Mouse (Mus musculus): ENCODE results near the gene Celf5. TPM values are rescaled to one million over a fixed set of nuclear protein-coding genes. Genes with fewer than 3 reads are reported as not detected.

The Celf5 gene
- polyA plus RNA-seq, 1 experiment from 2014 or later: 0.77 TPM

DNA sequence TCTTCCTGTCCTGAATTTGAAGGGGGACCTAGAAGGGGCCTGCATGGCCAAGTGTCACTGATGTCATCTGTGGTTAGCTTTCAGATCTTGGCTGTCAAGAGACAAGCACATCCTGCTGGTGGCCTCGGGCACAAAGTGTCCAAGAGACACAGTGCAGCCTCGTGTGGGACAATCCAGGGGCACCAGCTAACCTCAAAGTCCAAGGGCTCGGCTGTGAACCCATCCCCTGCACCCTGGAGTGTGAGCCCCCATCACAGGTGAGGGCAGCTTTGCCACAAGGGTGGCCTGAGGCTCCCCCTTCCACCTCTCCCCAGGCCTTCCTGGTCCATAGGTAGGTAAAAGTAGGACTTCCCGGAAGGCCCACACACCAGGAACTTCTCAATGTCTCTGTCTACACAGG is 19.0 kb downstream of the Celf5 start:
- no peak overlapping the region for H3K4me3 ChIP-seq (ENCODE audit: low read depth, low read length)
- no peaks in the 10 kb centered on the region for H3K4me1 ChIP-seq (ENCODE audit: control insufficient read depth, insufficient read depth, low read length)
- WGBS: 64% methylated on average over 4 of the region's 4 CpGs
- DNase-seq (ENCODE audit: low spot score) (no peak), ATAC-seq (ENCODE audit: insufficient number of reproducible peaks, low FRiP score, low TSS enrichment, low read depth) (no peak)
- H3K9ac ChIP-seq (ENCODE audit: low read length): no peak overlapping the region
- no peaks in the 10 kb centered on the region for H3K36me3 ChIP-seq (ENCODE audit: control insufficient read depth, insufficient read depth, low read length)
- no peak overlapping the region for H3K4me2 ChIP-seq (ENCODE audit: low read depth, severe bottlenecking)
- peaks cover 82% of the 10 kb centered on the region for H3K27me3 ChIP-seq (ENCODE audit: control insufficient read depth, insufficient read depth, low read length)
- H3K27ac ChIP-seq (replicated peaks; ENCODE audit: low read depth, low read length): no peak overlapping the region
- H3K9me3 ChIP-seq (ENCODE audit: control insufficient read depth, low read length): no peaks in the 10 kb centered on the region

DNA sequence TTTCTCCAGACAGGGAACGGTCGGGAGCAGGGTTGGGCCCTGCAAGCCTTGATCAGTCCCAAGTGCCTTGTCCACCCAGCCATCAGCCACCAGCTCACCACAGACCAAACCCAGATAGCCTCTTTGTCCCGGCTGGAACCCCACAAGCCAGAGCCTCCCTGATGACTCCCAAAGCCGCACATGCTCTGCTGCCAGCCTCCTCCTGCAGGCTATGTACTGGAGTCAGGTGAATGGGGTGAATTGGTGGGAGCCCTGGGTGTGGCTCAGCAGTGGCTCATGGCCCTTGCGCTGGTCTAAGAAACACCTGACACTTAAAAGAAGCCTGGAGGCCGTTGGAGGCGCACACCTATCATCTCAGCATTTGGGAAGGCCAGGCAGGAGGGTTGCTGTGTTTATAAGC is 19.6 kb downstream of the Celf5 start:
- Histone ChIP-seq H3K4me1 (ENCODE audit: control insufficient read depth, insufficient read depth, low read length) (no peaks in the 10 kb centered on the region), H3K27ac (replicated peaks; ENCODE audit: low read depth, low read length) (no peak overlapping the region), H3K4me3 (ENCODE audit: low read depth, low read length) (no peak overlapping the region), H3K4me2 (ENCODE audit: low read depth, severe bottlenecking) (no peak overlapping the region), H3K9me3 (ENCODE audit: control insufficient read depth, low read length) (no peaks in the 10 kb centered on the region), H3K27me3 (ENCODE audit: control insufficient read depth, insufficient read depth, low read length) (peaks cover 87% of the 10 kb centered on the region), H3K9ac (ENCODE audit: low read length) (no peak overlapping the region), H3K36me3 (ENCODE audit: control insufficient read depth, insufficient read depth, low read length) (no peaks in the 10 kb centered on the region)
- ATAC-seq (ENCODE audit: insufficient number of reproducible peaks, low FRiP score, low TSS enrichment, low read depth) (no peak), DNase-seq (ENCODE audit: low spot score) (no peak)
- 73% methylated on average over 7 of the region's 7 CpGs for WGBS

DNA sequence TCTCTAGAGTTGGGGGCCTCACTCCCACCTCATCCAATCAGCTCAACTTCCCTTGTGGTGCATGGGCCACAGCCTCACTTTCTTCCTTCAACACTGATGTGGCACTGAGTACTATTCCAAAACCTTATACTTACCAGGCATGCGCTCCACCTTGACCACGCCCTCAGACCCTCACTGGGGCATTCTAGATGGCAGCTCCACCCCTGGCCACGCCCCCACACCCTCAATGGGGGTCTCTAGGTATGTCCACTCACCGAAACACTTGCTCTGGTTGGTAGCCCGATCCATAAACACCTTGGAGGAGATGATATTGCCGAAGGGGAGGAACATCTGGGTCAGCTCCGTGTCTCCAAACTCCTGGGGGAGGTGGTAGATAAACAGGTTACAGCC is 20.1 kb downstream of the Celf5 start:
- ATAC-seq (ENCODE audit: insufficient number of reproducible peaks, low FRiP score, low TSS enrichment, low read depth): no peak

DNA sequence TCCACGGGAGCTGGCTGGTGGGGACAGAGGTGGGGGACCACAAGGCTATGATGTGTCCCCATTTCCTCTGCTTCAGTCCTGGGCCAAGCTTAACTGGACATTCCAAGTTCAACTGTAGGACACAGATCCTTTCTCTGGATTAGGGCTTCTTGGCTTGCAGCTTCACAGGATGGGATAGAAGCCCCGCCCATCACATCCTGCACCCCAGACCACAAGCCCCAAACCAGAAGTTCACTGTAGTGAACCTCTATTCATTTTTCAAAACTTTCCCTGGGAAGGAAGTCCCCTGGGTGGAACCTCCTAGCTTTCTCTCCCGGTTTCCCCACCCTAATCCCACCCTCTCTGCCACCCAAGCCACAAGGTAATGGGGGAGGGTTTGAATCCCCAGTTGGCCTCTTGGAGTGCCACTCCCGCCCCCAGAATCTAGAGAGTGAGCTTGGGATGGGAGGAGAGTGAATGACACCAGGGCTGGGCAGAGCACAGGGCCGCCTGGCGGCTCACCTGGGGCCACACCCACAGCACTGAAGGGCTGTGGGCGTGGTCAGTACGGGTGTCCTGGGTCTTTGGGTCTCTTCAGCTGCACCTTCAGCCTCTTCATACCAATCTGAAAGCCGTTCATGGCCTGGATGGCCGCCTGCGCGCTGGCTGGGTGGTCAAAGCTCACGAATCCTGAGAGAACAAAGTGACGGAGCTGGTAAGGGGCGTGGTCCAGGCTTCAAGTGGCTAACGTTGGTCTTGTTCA is 20.7 kb downstream of the Celf5 start:
- no peaks in the 10 kb centered on the region for H3K9me3 ChIP-seq (ENCODE audit: control insufficient read depth, low read length)
- no peak overlapping the region for H3K4me2 ChIP-seq (ENCODE audit: low read depth, severe bottlenecking)
- DNase-seq (ENCODE audit: low spot score) (no peak), ATAC-seq (ENCODE audit: insufficient number of reproducible peaks, low FRiP score, low TSS enrichment, low read depth) (no peak)
- WGBS: 5% methylated on average over 16 of the region's 16 CpGs
- H3K4me3 ChIP-seq (ENCODE audit: low read depth, low read length): no peak overlapping the region
- peaks cover 88% of the 10 kb centered on the region for H3K27me3 ChIP-seq (ENCODE audit: control insufficient read depth, insufficient read depth, low read length)
- H3K4me1 ChIP-seq (ENCODE audit: control insufficient read depth, insufficient read depth, low read length): no peaks in the 10 kb centered on the region
- no peaks in the 10 kb centered on the region for H3K36me3 ChIP-seq (ENCODE audit: control insufficient read depth, insufficient read depth, low read length)
- no peak overlapping the region for H3K9ac ChIP-seq (ENCODE audit: low read length)
- no peak overlapping the region for H3K27ac ChIP-seq (replicated peaks; ENCODE audit: low read depth, low read length)

More for the DNA sequence above, 20.1 kb downstream of the Celf5 start:
- Histone ChIP-seq H3K4me1 (ENCODE audit: control insufficient read depth, insufficient read depth, low read length) (no peaks in the 10 kb centered on the region), H3K27me3 (ENCODE audit: control insufficient read depth, insufficient read depth, low read length) (peaks cover 90% of the 10 kb centered on the region), H3K9ac (ENCODE audit: low read length) (no peak overlapping the region), H3K36me3 (ENCODE audit: control insufficient read depth, insufficient read depth, low read length) (no peaks in the 10 kb centered on the region), H3K4me3 (ENCODE audit: low read depth, low read length) (no peak overlapping the region), H3K9me3 (ENCODE audit: control insufficient read depth, low read length) (no peaks in the 10 kb centered on the region), H3K4me2 (ENCODE audit: low read depth, severe bottlenecking) (no peak overlapping the region), H3K27ac (replicated peaks; ENCODE audit: low read depth, low read length) (no peak overlapping the region)
- 39% methylated on average over 7 of the region's 7 CpGs for WGBS
- no peak for DNase-seq (ENCODE audit: low spot score)

DNA sequence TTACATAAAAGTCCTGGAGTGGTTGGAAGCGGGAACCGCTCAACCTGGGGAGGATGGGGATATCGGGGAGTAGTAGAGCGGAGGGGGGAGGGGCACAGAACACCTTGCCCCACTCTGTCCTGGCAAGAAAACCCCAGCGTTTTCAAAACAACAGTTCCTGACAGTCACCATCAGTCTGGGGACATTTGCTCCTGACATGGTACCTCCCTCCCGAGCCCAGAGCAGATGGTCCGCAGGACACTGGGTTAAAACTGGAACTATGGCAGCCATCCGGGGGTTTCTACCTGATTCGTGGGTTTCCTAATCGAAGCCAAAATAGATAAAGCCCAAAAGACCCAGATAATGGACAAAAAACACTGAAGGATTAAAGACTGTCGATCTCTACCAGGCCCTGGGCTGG is 21.6 kb downstream of the Celf5 start:
- WGBS: 37% methylated on average over 11 of the region's 11 CpGs
- no peak for ATAC-seq (ENCODE audit: insufficient number of reproducible peaks, low FRiP score, low TSS enrichment, low read depth)

DNA sequence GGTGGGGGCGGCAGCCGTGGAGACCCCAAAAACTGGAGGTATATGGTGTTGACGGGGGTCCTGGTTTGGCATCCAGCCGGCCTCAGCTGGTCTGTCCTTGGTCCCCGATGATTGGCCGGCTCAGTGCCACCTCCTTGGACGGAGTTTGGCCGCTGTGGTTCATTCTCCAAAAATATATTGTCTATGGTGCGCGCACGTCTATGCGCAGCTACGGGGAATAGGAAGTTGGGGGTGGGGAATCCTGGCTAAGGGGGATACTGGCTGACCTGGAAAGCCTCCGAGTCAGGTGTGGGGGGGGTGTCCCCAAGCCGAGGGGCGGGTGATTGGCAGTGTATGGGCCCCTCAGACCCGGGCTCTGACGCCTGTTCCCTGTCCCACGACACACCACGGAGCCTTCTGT is 22.0 kb downstream of the Celf5 start:
- H3K36me3 ChIP-seq (ENCODE audit: control insufficient read depth, insufficient read depth, low read length): no peaks in the 10 kb centered on the region
- peaks cover 87% of the 10 kb centered on the region for H3K27me3 ChIP-seq (ENCODE audit: control insufficient read depth, insufficient read depth, low read length)
- no peak overlapping the region for H3K4me3 ChIP-seq (ENCODE audit: low read depth, low read length)
- DNase-seq (ENCODE audit: low spot score) (no peak), ATAC-seq (ENCODE audit: insufficient number of reproducible peaks, low FRiP score, low TSS enrichment, low read depth) (no peak)
- no peak overlapping the region for H3K4me2 ChIP-seq (ENCODE audit: low read depth, severe bottlenecking)
- no peaks in the 10 kb centered on the region for H3K4me1 ChIP-seq (ENCODE audit: control insufficient read depth, insufficient read depth, low read length)
- no peak overlapping the region for H3K9ac ChIP-seq (ENCODE audit: low read length)
- no peaks in the 10 kb centered on the region for H3K9me3 ChIP-seq (ENCODE audit: control insufficient read depth, low read length)
- H3K27ac ChIP-seq (replicated peaks; ENCODE audit: low read depth, low read length): no peak overlapping the region
- whole genome bisulfite sequencing: 31% methylated on average over 20 of the region's 20 CpGs

More for the DNA sequence above, 21.6 kb downstream of the Celf5 start:
- Histone ChIP-seq H3K4me1 (ENCODE audit: control insufficient read depth, insufficient read depth, low read length) (no peaks in the 10 kb centered on the region), H3K4me3 (ENCODE audit: low read depth, low read length) (no peak overlapping the region), H3K9ac (ENCODE audit: low read length) (no peak overlapping the region), H3K9me3 (ENCODE audit: control insufficient read depth, low read length) (no peaks in the 10 kb centered on the region), H3K4me2 (ENCODE audit: low read depth, severe bottlenecking) (no peak overlapping the region), H3K27me3 (ENCODE audit: control insufficient read depth, insufficient read depth, low read length) (peaks cover 86% of the 10 kb centered on the region), H3K36me3 (ENCODE audit: control insufficient read depth, insufficient read depth, low read length) (no peaks in the 10 kb centered on the region), H3K27ac (replicated peaks; ENCODE audit: low read depth, low read length) (no peak overlapping the region)
- DNase-seq (ENCODE audit: low spot score): no peak

DNA sequence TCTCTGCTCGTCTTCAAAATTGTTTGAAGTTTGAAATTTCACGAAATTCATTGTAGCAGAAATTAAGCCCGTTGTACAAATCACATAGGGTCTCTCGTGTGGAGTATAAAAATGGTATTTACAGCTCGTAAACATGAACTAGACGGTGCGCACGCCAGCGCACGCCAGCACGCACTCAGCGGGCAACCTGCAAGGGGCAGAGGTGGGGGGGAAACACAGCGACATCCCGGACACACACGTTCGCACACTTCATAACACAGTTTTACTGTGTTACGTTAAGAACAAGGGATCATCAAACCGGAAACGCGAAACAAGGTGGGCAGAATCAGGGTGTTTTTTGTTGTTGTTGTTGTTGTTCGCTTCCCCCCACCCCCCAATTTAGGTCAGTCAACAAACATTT is 23.1 kb downstream of the Celf5 start:
- H3K36me3 ChIP-seq (ENCODE audit: control insufficient read depth, insufficient read depth, low read length): no peaks in the 10 kb centered on the region
- H3K9me3 ChIP-seq (ENCODE audit: control insufficient read depth, low read length): no peaks in the 10 kb centered on the region
- H3K4me3 ChIP-seq (ENCODE audit: low read depth, low read length): no peak overlapping the region
- no peak overlapping the region for H3K4me2 ChIP-seq (ENCODE audit: low read depth, severe bottlenecking)
- no peak overlapping the region for H3K9ac ChIP-seq (ENCODE audit: low read length)
- 66% methylated on average over 21 of the region's 21 CpGs for WGBS
- ATAC-seq (ENCODE audit: insufficient number of reproducible peaks, low FRiP score, low TSS enrichment, low read depth) (no peak), DNase-seq (ENCODE audit: low spot score) (peak; percentile 20)
- peaks cover 87% of the 10 kb centered on the region for H3K27me3 ChIP-seq (ENCODE audit: control insufficient read depth, insufficient read depth, low read length)
- H3K27ac ChIP-seq (replicated peaks; ENCODE audit: low read depth, low read length): no peak overlapping the region
- no peaks in the 10 kb centered on the region for H3K4me1 ChIP-seq (ENCODE audit: control insufficient read depth, insufficient read depth, low read length)

DNA sequence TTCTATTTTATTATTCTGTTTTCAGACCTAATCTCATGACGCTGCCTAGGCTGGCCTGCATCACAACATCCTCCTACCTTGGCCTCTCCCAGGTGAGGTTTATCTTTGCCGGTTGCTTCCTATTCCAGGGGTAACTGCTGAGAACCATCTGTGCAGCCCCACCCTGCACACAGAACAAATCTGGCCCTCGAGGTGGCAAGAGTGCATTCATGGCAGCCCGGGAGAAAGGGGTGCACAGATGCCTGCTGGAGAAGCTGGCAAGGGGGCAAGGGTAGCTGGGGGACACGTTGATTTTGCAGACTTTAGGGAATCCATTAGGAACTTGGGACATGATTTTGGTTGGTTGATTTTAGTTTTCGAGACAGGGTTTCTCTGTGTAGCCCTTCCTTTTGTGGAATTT is 24.2 kb downstream of the Celf5 start:
- no peak for ATAC-seq (ENCODE audit: insufficient number of reproducible peaks, low FRiP score, low TSS enrichment, low read depth)
- no peaks in the 10 kb centered on the region for H3K9me3 ChIP-seq (ENCODE audit: control insufficient read depth, low read length)
- H3K4me3 ChIP-seq (ENCODE audit: low read depth, low read length): no peak overlapping the region
- peaks cover 86% of the 10 kb centered on the region for H3K27me3 ChIP-seq (ENCODE audit: control insufficient read depth, insufficient read depth, low read length)
- 80% methylated on average over 6 of the region's 6 CpGs for WGBS
- no peak overlapping the region for H3K4me2 ChIP-seq (ENCODE audit: low read depth, severe bottlenecking)
- no peak overlapping the region for H3K27ac ChIP-seq (replicated peaks; ENCODE audit: low read depth, low read length)
- DNase-seq (ENCODE audit: low spot score): no peak
- H3K9ac ChIP-seq (ENCODE audit: low read length): no peak overlapping the region
- no peaks in the 10 kb centered on the region for H3K36me3 ChIP-seq (ENCODE audit: control insufficient read depth, insufficient read depth, low read length)
- H3K4me1 ChIP-seq (ENCODE audit: control insufficient read depth, insufficient read depth, low read length): no peaks in the 10 kb centered on the region

DNA sequence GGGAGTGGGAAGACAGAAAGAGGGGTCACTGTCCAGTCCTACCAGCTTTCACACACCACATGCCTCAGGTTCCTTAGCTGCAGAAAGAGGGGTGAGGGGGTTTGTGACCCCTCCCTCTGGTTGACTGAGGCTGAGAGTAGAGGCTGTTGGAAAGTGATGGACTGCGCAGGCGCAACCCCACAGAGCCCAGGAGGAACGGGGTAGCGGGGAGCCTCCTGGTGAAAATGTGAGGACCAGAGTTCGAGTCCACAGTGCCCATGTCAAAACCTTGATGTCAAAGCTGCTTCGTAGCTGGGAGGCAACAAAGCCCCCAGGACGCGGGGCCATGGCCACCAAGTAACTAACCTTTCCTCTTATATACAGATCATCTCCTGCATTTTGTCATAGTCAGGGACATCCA is 24.9 kb downstream of the Celf5 start:
- peaks cover 86% of the 10 kb centered on the region for H3K27me3 ChIP-seq (ENCODE audit: control insufficient read depth, insufficient read depth, low read length)
- H3K27ac ChIP-seq (replicated peaks; ENCODE audit: low read depth, low read length): no peak overlapping the region
- H3K36me3 ChIP-seq (ENCODE audit: control insufficient read depth, insufficient read depth, low read length): no peaks in the 10 kb centered on the region
- ATAC-seq (ENCODE audit: insufficient number of reproducible peaks, low FRiP score, low TSS enrichment, low read depth) (no peak), DNase-seq (ENCODE audit: low spot score) (no peak)
- H3K9ac ChIP-seq (ENCODE audit: low read length): no peak overlapping the region
- no peaks in the 10 kb centered on the region for H3K9me3 ChIP-seq (ENCODE audit: control insufficient read depth, low read length)
- WGBS: 87% methylated on average over 8 of the region's 8 CpGs
- H3K4me3 ChIP-seq (ENCODE audit: low read depth, low read length): no peak overlapping the region
- H3K4me2 ChIP-seq (ENCODE audit: low read depth, severe bottlenecking): no peak overlapping the region
- H3K4me1 ChIP-seq (ENCODE audit: control insufficient read depth, insufficient read depth, low read length): no peaks in the 10 kb centered on the region
